Mouse (Mus musculus) MEL (cell line): Measurements from ENCODE around the gene Catip. TPM values are rescaled to one million over a fixed set of nuclear protein-coding genes. Genes with fewer than 3 reads are reported as not detected.
"Not testable (repeated sequence)": the region's sequence is repeated elsewhere in the genome, so short reads cannot be mapped to it uniquely, and the experiment has no call there.

Experiments used
- DNase-seq: peaks from one replicate; pipeline ENCODE4 v3.0.0; 2011; ENCODE audit warnings: low read depth, low spot score
- H3K27ac ChIP-seq: 2 replicates; pipeline ENCODE4 v1.5.1; 2012; ENCODE audit warnings: low read depth, mild to moderate bottlenecking, control low read depth, low read length, moderate library complexity; ENCODE audit not compliant: control insufficient read depth
- H3K27me3 ChIP-seq, 2 experiments: fragments of 150-350 bp in 1 of 2; sonication (generic) in 1 of 2; 2 replicates each; pipeline ENCODE4 v1.6.1; 2012; ENCODE audit warnings: low read length in 2 of 2, mild to moderate bottlenecking in 2 of 2, improper control_type of control experiment in 1 of 2, moderate library complexity in 1 of 2; ENCODE audit not compliant: insufficient read depth in 2 of 2, control insufficient read depth in 1 of 2
- H3K36me3 ChIP-seq, 2 experiments: 2 replicates each; pipeline ENCODE4 v1.6.1; 2012 to 2014; ENCODE audit warnings: low read length in 2 of 2, improper control_type of control experiment in 1 of 2, inconsistent platforms in 1 of 2, mild to moderate bottlenecking in 1 of 2; ENCODE audit not compliant: insufficient read depth in 2 of 2, control insufficient read depth in 1 of 2
- H3K4me1 ChIP-seq, 2 experiments: fragments of 150-350 bp in 1 of 2; sonication (generic) in 1 of 2; 2 replicates each; pipeline ENCODE4 v1.6.1; 2012; ENCODE audit warnings: low read length in 2 of 2, improper control_type of control experiment in 1 of 2, mild to moderate bottlenecking in 1 of 2; ENCODE audit not compliant: insufficient read depth in 2 of 2, control insufficient read depth in 1 of 2
- H3K4me3 ChIP-seq, 2 experiments: fragments of 150-350 bp in 1 of 2; sonication (generic) in 1 of 2; 2 replicates each; pipeline ENCODE4 v1.5.1; 2012; ENCODE audit warnings: low read depth in 2 of 2, low read length in 2 of 2, mild to moderate bottlenecking in 2 of 2, moderate library complexity in 2 of 2, control low read depth in 1 of 2, improper control_type of control experiment in 1 of 2; ENCODE audit not compliant: control insufficient read depth in 1 of 2, insufficient read depth in 1 of 2
- H3K79me2 ChIP-seq: 2 replicates; pipeline ENCODE4 v1.6.1; 2012; ENCODE audit warnings: mild to moderate bottlenecking, low read length, moderate library complexity; ENCODE audit not compliant: control insufficient read depth, poor library complexity, insufficient read depth
- H3K9ac ChIP-seq: 2 replicates; pipeline ENCODE4 v1.6.1; 2012; ENCODE audit warnings: low read depth, mild to moderate bottlenecking, control low read depth, low read length, moderate library complexity; ENCODE audit not compliant: control insufficient read depth, poor library complexity, severe bottlenecking
- H3K9me3 ChIP-seq: fragments of 150-350 bp; sonication (generic); replicated peaks from 2 replicates; pipeline ENCODE4 v1.6.1; 2012; ENCODE audit warnings: mild to moderate bottlenecking, low read length, improper control_type of control experiment, moderate library complexity; ENCODE audit not compliant: insufficient read depth
- BHLHE40 ChIP-seq: IDR thresholded peaks from 2 replicates; pipeline ENCODE4 v1.6.1; 2012; ENCODE audit warnings: low read depth, mild to moderate bottlenecking, inconsistent platforms, low read length, improper control_type of control experiment, borderline replicate concordance
- CTCF ChIP-seq, 3 experiments: IDR thresholded peaks in 2 of 3; conservative IDR thresholded peaks in 1 of 3; 2 replicates each; pipeline ENCODE4 v1.5.1; 2011 to 2012; ENCODE audit warnings: low read length in 3 of 3, low read depth in 2 of 3, mild to moderate bottlenecking in 2 of 3, improper control_type of control experiment in 1 of 3, inconsistent platforms in 1 of 3, mixed read lengths in 1 of 3, moderate library complexity in 1 of 3; ENCODE audit not compliant: control insufficient read depth in 1 of 3, insufficient read depth in 1 of 3, poor library complexity in 1 of 3, severe bottlenecking in 1 of 3
- EP300 ChIP-seq, 2 experiments: IDR thresholded peaks; 2 replicates each; pipeline ENCODE4 v1.6.1; 2011; ENCODE audit warnings: improper control_type of control experiment in 2 of 2, low read length in 2 of 2, low read depth in 1 of 2, mild to moderate bottlenecking in 1 of 2
- ETS1 ChIP-seq: IDR thresholded peaks from 2 replicates; pipeline ENCODE4 v1.6.1; 2012; ENCODE audit warnings: low read depth, mild to moderate bottlenecking, inconsistent platforms, low read length, improper control_type of control experiment, moderate library complexity
- GABPA ChIP-seq: IDR thresholded peaks from 2 replicates; pipeline ENCODE4 v1.6.1; 2012; ENCODE audit warnings: low read depth, mild to moderate bottlenecking, inconsistent platforms, low read length, improper control_type of control experiment, moderate library complexity
- GATA1 ChIP-seq: IDR thresholded peaks from 2 replicates; pipeline ENCODE4 v1.6.1; 2011; ENCODE audit warnings: low read depth, low read length, improper control_type of control experiment
- HCFC1 ChIP-seq: IDR thresholded peaks from 2 replicates; pipeline ENCODE4 v1.6.1; 2012; ENCODE audit warnings: low read depth, mild to moderate bottlenecking, inconsistent platforms, low read length, improper control_type of control experiment, moderate library complexity
- JUND ChIP-seq: IDR thresholded peaks from 2 replicates; pipeline ENCODE4 v1.6.1; 2011; ENCODE audit warnings: low read depth, mild to moderate bottlenecking, improper control_type of control experiment, low read length
- MAX ChIP-seq: IDR thresholded peaks from 2 replicates; pipeline ENCODE4 v1.6.1; 2011; ENCODE audit warnings: low read length, improper control_type of control experiment
- MEF2A ChIP-seq: IDR thresholded peaks from 2 replicates; pipeline ENCODE4 v1.6.1; 2014; ENCODE audit warnings: low read depth, mild to moderate bottlenecking, inconsistent platforms, low read length, improper control_type of control experiment; ENCODE audit not compliant: poor library complexity, insufficient replicate concordance, severe bottlenecking; ENCODE audit errors: extremely low read depth
- NELFE ChIP-seq: IDR thresholded peaks from 2 replicates; pipeline ENCODE4 v1.6.1; 2011; ENCODE audit warnings: low read depth, low read length, improper control_type of control experiment
- POLR2A ChIP-seq, 2 experiments: IDR thresholded peaks; 2 replicates each; pipeline ENCODE4 v1.6.1; 2011 to 2012; ENCODE audit warnings: low read length in 2 of 2, mild to moderate bottlenecking in 2 of 2, control low read depth in 1 of 2, improper control_type of control experiment in 1 of 2, low read depth in 1 of 2, moderate library complexity in 1 of 2; ENCODE audit not compliant: control insufficient read depth in 1 of 2, insufficient read depth in 1 of 2, poor library complexity in 1 of 2
- POLR2AphosphoS2 ChIP-seq: IDR thresholded peaks from 2 replicates; pipeline ENCODE4 v1.6.1; 2011; ENCODE audit warnings: low read length, improper control_type of control experiment
- RAD21 ChIP-seq: IDR thresholded peaks from 2 replicates; pipeline ENCODE4 v1.6.1; 2011; ENCODE audit warnings: mild to moderate bottlenecking, low read depth, low read length, improper control_type of control experiment
- RCOR1 ChIP-seq: IDR thresholded peaks from 2 replicates; pipeline ENCODE4 v1.6.1; 2012; ENCODE audit warnings: low read depth, mild to moderate bottlenecking, inconsistent platforms, low read length, improper control_type of control experiment
- SMC3 ChIP-seq: IDR thresholded peaks from 2 replicates; pipeline ENCODE4 v1.6.1; 2011; ENCODE audit warnings: low read depth, low read length, improper control_type of control experiment
- USF1 ChIP-seq: IDR thresholded peaks from 2 replicates; pipeline ENCODE4 v1.6.1; 2014; ENCODE audit warnings: low read depth, mild to moderate bottlenecking, inconsistent platforms, low read length, improper control_type of control experiment, moderate library complexity
- ZMIZ1 ChIP-seq: IDR thresholded peaks from 2 replicates; pipeline ENCODE4 v1.6.1; 2012; ENCODE audit warnings: low read depth, mild to moderate bottlenecking, inconsistent platforms, low read length, improper control_type of control experiment, moderate library complexity
- polyA plus RNA-seq, 2 experiments: library from polyadenylated mRNA; stranded (reverse) in 1 of 2; unstranded in 1 of 2; fragments of >175 nt in 1 of 2; fragments of >200 nt in 1 of 2; gene quantifications; 2 replicates each; pipeline versions ENCODE4 v1.2.1 to v1.2.4; 2012; ENCODE audit warnings: low replicate concordance in 2 of 2, low read depth in 1 of 2; ENCODE audit not compliant: insufficient read length in 2 of 2, insufficient read depth in 1 of 2, missing spikeins in 1 of 2
- total RNA-seq: library from RNA; depleted of rRNA; stranded (reverse); fragments of 300-350 nt; gene quantifications from 2 replicates; pipeline ENCODE4 v1.2.3, GENCODE M21; 2012

Gene Catip
- total and polyA plus RNA-seq, 3 experiments, result 0.08 TPM; not detected in 1

- TF ChIP-seq ETS1 (no peak), JUND (no peak), USF1 (no peak), MEF2A (no peak), RCOR1 (no peak), BHLHE40 (no peak), POLR2AphosphoS2 (no peak), EP300 (IDR thresholded peaks at IDR 0.05; ENCODE audit: low read depth in 1 of 2, low read length in 2 of 2) (no peak), GATA1 (no peak)
- TF ChIP-seq, all 39 proteins: peak for 0
- H3K4me3 ChIP-seq, result no peak overlapping the region
- no peaks in the 10 kb centered on the region for H3K79me2 ChIP-seq
- H3K27me3 ChIP-seq, result no peaks in the 10 kb centered on the region
- peaks cover 0 to 1% of the 10 kb centered on the region in 2 experiments; a peak in 1 of 4 replicates for H3K4me1 ChIP-seq
- H3K9ac ChIP-seq, result no peak overlapping the region
- no peaks in the 10 kb centered on the region for H3K9me3 ChIP-seq
- no peaks in the 10 kb centered on the region for H3K36me3 ChIP-seq
- no peak for DNase-seq
- H3K27ac ChIP-seq, result no peak overlapping the region
Measured at GRCm38 (mm10) chr1:74318711-74319110, 43.2 kb upstream of the Catip start.

DNA sequence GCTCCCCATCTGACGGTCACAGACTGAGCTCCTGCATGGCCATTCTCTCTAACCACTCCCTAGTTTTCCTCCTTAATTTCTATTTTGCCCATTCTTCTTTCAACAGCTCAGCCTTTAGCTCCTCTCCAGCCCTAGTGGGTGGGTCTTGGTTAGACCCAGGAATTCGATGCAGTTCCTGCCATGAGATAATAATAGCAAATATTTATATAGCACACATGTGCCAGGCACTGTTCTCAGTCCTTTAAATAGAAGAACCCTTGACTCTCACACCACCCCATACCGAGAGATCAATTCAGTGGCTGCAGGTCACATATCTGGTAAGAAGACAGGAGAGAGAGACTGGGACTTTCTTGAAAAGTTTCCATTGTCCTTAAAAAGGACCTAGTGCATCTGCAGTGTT is 40.5 kb upstream of the Catip start:
- TF ChIP-seq EP300 (IDR thresholded peaks at IDR 0.05; ENCODE audit: low read depth in 1 of 2, low read length in 2 of 2), result no peak
- TF ChIP-seq ZMIZ1, result no peak
- TF ChIP-seq RAD21, result no peak
- TF ChIP-seq ETS1, result no peak
- no peak for TF ChIP-seq MAX
- TF ChIP-seq NELFE, result no peak
- TF ChIP-seq HCFC1, result no peak
- TF ChIP-seq GABPA, result no peak
- TF ChIP-seq POLR2A (IDR thresholded peaks at IDR 0.05; ENCODE audit: control insufficient read depth in 1 of 2, insufficient read depth in 1 of 2, low read depth in 1 of 2, low read length in 2 of 2, poor library complexity in 1 of 2), result no peak
- no peak overlapping the region for H3K9ac ChIP-seq
- H3K4me1 ChIP-seq, result no peaks in the 10 kb centered on the region
- no peaks in the 10 kb centered on the region for H3K27me3 ChIP-seq
- DNase-seq, result no peak
- H3K9me3 ChIP-seq, result no peaks in the 10 kb centered on the region
- no peak overlapping the region for H3K27ac ChIP-seq
- no peaks in the 10 kb centered on the region for H3K79me2 ChIP-seq
- no peak overlapping the region for H3K4me3 ChIP-seq
- no peaks in the 10 kb centered on the region for H3K36me3 ChIP-seq

DNA sequence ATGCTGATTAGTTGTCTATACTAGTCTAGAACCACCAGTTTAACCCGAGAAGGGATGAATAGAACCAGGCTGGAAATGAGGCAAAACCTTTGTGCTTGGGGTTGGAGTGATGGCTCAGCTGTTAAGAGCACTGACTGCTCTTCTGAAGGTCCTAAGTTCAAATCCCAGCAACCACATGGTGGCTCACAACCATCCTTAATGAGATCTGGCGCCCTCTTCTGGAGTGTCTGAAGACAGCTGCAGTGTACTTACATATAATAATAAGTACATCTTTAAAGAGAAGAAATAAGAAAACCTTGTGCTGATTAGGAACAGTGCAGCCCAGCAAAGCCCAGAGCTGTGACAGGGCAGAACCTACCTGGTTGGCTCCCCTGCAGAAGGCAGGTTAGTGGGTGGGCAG is 35.0 kb upstream of the Catip start:
- not testable (repeated sequence) for H3K9ac ChIP-seq, H3K9me3 ChIP-seq, DNase-seq, H3K4me3 ChIP-seq, H3K27ac ChIP-seq, H3K79me2 ChIP-seq, H3K27me3 ChIP-seq
- Histone ChIP-seq H3K36me3 (peaks cover 0 to 12% of the 10 kb centered on the region in 2 experiments; a peak in 2 of 4 replicates), H3K4me1 (peaks cover 7 to 20% of the 10 kb centered on the region in 2 experiments)
- TF ChIP-seq CTCF (IDR thresholded peaks at IDR 0.05 in 2 of 3, conservative IDR thresholded peaks at IDR 0.05 in 1 of 3; ENCODE audit: control insufficient read depth in 1 of 3, insufficient read depth in 1 of 3, low read depth in 2 of 3, low read length in 3 of 3, poor library complexity in 1 of 3, severe bottlenecking in 1 of 3) (peak; percentile 4 to 42 (median 40); a peak in 4 of 6 replicates), SMC3 (peak; percentile 40)
